Mouse (Mus musculus) inflammation-experienced regulatory T-cells, adult 6 months (primary cell): ENCODE data around the gene Phactr2. TPM values are rescaled to one million over a fixed set of nuclear protein-coding genes. Genes with fewer than 3 reads are reported as not detected.

Experiments
- ATAC-seq: one replicate; pipeline ENCODE4 v1.8.0; 2017
- polyA plus RNA-seq, 3 experiments: library from polyadenylated mRNA; unstranded; fragments of 100-300 nt; shearing (Covaris generic); gene quantifications; one replicate each; pipeline ENCODE4 v1.2.1; 2017

The Phactr2 gene
- polyA plus RNA-seq, 3 experiments from 2014 or later, result 3.6 to 4.7 (median 3.9) TPM

DNA sequence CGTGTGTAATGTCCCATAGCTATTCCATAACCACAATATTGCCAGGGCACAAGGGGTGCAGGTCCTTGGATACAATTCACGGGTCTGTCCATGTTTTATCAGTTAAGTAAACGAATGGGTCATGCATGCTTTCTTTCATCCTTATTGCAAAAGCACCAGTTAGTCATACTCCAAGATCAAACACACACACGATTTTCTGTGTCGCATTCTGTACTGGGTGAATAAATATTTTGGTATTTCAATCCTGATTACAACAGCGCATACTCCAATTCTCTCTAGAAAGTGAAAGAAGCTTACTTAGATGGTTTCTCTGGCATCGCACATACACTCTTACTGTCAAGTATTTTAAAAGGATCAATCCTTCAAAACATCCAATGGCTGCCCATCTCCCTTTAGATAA is 203.9 kb downstream of the Phactr2 start:
- no peak for ATAC-seq

DNA sequence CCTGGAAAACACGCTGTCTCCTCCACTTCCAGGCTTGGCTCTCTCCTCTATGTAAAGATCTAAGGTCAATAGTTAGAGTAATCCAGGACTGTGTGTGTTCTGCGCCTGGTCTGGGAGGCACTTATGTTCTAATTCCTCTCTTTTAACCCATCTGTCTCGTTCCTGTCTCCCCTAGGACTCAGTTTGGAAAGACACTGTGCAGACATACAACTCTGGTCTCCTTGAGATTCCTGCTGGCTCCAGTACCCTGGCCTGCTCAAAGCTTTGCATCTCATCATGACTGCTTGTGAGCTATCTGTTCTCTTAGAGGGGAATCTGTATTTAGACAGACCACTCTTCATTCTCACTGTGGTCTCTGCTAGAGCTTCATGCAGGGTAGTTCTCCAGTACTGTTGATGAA is 215.0 kb downstream of the Phactr2 start:
- no peak for ATAC-seq

DNA sequence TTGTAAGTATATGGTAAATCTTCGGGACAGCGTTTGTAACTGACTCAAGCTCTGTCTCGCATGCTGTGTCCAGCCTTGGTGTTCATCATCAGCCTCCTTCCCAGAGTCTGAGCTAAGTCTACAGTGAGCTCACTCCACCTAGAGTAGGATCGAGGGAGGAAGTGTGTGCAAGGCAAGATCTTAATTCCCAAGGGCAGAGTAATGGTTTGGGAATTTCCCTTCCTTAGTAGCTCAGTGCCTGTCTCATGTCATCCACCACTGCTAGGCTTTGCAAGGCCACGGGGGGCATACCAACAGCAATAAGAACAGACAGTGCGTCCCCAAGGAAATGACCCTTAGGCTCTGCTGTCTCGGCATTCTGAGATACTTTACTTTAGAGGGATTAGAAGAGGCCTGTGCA is 218.0 kb downstream of the Phactr2 start:
- no peak for ATAC-seq

DNA sequence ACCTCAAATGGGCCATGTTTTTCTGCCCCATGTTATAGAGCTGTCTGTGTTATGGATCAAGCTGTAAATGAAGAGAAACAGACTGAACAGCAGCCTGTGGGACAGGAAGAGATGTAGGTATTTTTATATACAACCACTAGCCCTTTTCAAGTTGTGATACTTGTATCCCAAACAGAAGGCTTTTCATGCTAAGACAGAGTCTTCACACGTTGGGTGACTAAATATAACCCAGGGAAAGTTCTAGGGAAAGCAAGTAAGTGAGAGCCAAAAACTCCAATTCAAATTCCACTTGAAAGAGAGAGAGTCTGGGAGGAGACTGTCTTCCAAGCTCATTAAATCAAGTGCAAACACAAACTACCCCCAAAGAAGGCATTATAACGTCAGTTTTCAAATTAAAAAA is 223.9 kb downstream of the Phactr2 start:
- ATAC-seq, result no peak

DNA sequence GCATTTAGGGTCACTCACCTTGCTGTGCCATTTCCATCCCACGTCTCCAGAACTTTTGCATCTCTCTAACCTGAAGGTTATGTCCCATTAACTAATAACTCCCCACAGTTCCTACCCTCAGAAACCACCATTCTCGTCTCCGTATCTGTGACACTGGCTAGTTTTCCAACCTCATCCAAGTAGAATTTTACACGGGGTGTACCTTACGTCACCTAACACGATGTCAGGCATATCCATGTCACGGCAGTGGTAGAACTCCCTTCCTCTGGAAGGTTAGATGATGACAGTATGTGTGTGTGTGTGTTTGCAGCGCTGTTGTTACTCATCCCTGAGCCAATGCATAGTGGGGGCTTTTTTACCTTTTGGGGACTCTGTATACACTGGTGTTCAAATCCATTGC is 225.1 kb downstream of the Phactr2 start:
- ATAC-seq, result no peak

DNA sequence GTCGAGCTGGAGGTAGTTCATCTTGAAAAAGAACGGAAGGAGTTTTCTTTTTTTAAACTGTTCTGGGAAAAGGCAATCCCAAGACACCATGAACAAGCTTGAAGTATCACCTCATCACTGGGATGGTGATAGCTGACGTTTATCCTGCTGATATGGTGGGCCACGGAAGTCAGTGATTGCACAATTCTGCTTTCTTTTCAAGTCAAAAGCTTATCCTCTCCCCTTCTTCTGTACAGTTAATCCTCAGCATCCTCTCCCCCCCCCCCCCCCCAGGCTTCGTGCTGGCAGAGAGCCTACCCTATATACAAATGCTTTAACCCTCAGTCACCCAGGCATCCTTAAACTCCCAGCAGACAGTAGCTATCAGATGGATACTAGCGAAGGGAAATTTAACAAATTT is 228.5 kb downstream of the Phactr2 start:
- no peak for ATAC-seq

DNA sequence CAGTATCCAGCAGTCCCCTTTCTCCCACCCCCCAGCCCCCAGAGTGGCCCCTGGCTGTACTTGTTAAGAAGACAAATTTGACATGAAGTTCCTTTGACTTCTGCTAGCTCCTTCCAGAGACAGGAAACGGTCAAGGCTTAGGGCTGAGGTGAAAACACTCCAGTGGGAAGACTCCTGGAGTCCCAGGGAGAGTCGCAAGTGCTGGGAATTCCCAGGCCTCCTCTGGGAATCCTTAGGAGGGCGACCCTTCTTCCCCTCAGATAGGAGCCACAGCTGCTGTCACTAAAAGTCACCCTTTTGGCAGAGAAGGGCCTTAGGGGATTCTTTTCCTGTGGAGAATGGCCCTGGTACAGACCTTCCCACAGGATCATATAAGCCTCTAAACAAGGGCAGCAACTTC is 230.0 kb downstream of the Phactr2 start:
- ATAC-seq, result no peak

DNA sequence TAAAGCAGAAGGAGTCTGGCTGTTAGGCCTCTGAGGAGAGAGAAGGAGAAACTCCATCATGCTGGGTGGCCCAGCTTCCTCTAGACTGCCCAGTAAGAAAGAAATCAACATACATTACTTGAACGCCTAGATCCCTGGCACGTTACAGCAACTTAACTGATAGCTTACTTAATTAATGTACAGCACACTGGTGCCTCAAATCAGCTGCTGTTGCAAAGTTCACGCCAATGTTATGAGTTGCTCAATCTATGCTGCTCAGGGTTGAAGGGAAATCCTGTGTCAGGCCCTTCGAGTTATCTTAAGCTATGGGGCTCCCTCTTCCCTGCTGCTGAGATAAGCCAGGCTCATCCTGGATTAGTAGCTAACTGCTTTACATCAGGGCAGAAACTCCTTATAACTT is 233.8 kb downstream of the Phactr2 start:
- no peak for ATAC-seq

DNA sequence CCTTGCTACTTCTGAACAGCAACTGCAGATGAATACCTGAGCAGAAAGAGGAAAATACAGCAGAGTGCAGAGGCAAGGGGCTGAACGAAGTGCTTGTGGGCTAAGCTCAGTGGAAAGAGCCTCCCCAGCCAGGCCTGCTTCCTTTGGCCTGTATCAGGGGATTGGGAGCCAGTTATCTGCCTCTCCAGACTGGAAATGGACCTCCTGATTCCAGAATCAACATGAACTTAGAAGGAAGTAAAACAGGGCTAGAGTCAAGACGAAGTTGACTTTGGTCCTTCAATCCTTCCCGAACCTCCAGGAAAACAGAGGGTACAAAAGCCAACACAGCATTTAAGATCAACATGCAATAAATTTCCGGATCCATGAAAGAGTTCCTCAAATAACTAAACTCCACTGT is 236.0 kb downstream of the Phactr2 start:
- no peak for ATAC-seq

DNA sequence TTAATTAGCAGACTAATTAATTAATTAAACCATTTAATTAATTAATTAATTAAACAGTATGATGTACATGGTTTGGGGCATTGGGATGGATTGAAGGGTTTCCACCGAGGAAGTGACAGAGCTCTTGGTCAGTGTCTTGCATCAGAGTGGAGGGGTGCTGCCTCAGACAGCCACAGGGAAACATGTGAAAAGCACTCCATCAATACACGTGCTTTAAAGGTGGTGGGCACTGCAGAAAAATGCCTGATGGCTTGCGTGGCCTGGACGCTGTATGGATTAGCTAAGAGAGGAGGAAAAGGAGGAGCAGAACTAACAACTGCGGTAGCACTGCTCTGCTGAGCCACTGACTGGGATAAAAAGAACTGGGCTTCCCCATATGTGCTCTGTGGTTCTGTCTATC is 237.3 kb downstream of the Phactr2 start:
- ATAC-seq, result no peak

DNA sequence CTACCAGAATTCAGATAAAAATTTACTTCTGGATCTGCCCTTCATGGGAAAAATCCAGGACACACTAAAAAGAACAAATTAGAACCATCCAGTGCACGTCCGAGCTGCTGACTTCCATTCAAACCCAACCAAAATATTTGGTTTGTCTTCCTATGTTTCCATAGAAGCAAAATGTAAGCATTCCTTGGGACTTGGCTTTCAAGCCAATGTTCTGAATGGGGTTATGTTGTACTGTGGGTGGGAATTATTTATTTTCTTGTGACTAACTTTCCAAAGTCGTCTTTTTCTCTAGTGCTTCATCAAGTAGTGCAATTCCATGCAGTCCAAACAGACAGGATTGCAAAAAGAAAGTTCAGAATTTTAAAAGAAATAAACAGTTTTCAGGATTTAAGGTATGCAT is 239.7 kb downstream of the Phactr2 start:
- ATAC-seq, result no peak

DNA sequence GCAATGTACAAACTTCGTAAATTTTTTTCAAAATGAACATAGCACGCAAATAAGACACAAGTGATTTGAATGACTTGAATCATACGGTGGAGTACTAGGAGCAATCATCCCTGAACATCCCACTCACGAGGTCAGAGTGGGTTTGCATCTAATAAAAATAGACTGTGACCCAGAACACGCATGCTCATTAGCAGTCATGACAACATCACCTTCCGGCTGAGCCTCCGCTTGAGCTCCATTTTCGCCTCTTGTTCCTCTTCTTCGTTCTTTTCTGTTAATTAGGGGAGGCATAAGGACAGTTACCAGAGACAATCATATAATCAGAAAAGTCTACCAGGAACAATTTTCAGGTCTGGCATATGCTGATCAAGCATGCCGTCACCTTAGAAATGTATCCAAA is 240.3 kb downstream of the Phactr2 start:
- ATAC-seq, result no peak

DNA sequence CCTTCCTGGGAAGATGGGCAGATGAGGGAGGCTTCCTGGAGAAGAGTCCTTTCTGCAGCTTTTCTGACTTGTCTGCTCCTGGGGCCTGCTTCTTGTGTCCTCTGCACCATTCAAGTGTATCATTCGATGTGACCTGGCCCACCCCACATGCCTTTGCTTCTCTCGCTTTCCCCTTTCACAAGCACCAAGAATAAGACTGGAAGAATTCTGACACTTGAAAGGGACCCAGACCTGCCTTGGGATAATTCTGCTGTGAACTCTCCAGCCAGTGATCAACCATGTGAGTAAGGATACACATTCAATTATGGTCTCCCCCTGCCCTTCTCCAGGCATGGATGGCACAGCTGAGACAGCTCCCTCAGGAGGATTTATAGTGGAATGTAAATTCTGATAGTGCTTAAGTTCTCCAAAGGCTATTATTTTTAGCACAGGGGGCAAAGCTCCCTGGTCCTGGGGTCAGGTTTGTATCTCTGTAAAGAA is 241.0 kb downstream of the Phactr2 start:
- no peak for ATAC-seq

DNA sequence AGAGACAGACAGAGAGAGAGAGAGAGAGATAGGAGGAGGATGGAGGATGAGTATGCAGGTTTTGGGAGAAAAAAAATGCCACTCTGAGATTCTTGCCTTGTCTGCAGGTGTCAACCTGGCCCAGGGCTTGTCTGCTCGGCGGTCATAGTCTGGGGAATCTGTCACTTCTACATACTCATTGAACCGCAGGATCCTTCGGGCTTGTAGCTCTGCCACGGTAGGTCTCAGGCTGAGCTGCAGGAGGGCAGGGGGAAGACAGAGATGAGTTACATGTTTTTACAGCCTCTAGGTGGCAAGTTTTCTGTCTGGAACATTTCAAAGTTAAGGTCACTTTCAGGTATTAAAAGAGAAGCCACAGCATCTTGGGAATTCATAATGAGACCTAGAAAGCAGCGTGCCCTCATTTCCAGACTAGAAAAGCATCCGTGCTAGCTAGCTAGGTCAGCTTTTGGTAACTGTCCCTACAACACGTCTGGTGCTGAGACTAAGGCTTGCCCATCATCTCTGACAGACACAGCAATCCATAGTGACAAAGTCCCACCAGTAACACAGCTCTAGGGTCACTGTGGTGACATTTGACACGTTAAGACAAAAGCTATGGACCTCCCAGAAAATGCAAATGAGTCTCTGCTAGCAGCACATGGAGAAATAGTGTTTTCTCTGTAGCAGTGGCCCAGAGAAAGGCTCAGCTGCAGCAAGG is 241.6 kb downstream of the Phactr2 start:
- no peak for ATAC-seq

DNA sequence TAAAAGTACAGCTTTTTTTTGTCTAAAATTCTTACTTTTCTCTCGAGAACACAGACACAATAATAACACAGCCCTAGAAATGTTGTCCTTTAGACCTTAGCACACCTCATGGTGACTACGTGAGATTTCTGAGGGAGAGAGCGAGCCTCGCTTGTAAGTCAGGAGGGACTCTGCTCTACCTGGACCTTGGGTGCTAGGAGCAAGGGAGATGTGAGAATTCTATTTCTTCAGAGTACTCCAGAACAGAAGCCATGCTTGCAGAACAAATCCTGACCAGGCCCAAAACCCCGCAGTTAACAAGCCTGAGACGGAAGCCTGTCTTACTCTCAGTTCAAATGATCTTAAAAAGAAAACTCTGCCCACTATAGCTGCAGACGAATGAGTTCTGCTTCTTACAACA is 243.5 kb downstream of the Phactr2 start:
- no peak for ATAC-seq

DNA sequence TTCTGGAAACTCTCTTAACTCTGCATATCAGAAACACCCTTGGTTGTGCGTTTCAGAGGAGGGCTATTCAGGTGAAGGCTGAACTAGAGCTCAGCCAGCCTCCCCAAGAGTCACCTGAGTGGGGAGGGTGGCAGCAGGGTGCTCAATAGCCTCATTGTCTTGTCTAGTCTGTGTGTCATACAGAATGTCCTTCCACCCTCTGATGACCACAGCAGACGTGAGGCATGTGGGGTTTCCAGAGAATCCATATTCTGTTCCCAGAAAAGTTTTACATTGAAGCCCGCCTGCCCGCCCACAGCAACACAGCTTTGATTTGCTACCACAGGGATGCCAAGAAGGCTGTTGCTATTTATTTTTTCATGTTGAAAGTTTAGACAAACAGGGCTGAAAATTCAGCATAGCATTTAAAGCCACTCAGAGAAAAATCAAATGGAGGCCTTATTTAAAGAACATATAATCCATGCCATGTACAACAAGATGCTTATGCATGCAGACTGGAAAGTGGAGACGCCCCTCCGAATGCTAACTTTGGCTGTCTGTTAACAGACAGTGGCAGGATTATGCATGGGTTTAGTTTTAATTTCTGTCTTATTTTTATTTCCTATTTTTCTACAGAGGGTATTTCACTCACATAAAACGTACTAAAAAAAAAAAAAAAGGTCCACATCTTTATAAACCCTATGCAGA is 248.7 kb downstream of the Phactr2 start:
- no peak for ATAC-seq

DNA sequence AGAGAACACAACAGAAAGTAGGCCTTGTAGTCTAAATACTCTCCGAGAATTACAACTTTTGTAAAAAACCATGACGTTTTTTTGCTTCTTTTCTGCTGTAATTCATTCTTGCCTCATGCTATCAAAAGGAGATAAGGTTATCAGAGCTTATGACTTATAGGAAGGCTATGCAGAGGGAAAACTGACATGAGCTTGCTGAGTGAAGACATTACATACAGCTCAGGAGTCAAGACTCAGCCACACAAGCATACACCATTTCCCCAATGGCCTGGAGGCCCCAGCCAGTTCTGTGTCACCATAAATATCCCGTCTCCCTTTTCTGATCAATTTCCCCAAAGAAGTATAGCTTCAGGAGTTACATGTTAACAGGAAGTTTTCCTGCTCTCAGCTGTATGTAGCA is 252.1 kb downstream of the Phactr2 start:
- ATAC-seq, result no peak

DNA sequence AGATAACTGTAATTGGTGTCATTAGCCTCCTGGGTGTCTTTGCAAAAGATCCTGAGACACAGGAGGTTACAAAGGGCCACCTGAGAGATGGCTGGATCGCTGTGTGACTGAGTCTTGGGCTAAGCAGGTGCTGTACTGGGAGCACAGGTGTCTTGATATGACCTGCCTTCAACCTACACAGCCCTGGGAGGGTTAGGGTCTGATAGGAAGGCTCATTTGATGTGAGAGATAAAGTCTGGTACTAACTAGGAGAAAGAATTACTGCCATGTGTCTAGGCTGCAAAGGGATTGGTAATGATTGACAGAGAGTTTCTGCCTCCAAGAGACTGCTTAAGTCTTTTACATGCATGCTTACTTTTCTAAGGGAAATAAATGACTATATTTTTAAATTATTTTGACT is 254.2 kb downstream of the Phactr2 start:
- no peak for ATAC-seq

DNA sequence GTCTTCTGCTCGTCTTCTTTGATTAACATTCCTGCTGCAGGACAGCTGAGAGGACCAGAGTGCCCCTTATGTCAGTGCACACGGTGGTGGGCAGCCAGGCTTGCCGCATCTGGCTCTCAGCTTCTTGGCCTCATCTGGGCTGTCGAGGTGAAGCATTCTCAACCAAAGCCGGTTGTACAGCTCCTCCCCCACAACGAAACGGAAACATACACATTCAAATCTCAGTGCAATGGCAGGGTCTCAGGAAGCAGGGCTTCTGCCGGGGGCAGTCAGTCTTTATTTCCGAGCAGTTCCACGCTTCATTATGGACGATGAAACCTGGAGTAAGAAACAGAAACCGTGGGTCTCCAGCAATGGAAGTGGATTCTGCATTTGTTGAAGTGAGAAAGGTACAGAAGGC is 260.3 kb downstream of the Phactr2 start:
- ATAC-seq, result no peak

DNA sequence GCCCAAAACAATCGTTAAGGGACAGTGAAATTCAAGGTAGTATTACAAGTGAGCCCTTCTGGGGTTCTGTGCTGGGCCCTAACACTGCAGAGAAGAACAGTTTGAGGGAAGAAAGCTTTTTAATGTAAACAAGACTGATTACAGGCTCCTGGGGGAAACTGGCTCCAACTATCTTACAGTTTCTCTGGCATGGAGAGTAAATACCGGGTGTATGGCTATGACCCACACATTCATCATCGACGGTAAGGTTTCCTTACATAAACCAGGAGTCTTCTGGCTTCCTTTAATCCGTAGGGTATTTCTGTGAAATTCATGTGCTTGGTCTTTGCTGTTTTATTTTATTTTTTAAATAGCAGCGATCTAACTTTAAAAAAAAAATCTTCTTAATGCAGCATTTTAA is 261.4 kb downstream of the Phactr2 start:
- ATAC-seq, result no peak

DNA sequence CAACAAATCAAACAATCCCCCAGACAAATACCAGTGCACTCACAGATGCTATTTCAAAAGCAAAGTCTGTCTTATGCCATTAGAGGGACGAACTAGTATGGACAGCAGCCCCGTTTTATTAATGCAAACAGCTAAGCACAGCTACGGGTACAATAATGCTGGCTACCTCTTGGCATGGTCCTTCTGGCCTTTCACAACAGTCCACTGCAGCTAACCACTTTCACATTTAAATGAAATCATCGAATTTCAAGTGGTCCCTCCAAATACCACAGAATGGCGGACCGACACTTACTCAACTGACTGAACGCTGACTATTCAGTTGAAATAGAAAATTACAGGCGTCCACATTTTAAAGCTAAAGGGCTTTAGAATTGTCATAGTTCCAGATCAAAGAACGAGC is 261.9 kb downstream of the Phactr2 start:
- no peak for ATAC-seq

DNA sequence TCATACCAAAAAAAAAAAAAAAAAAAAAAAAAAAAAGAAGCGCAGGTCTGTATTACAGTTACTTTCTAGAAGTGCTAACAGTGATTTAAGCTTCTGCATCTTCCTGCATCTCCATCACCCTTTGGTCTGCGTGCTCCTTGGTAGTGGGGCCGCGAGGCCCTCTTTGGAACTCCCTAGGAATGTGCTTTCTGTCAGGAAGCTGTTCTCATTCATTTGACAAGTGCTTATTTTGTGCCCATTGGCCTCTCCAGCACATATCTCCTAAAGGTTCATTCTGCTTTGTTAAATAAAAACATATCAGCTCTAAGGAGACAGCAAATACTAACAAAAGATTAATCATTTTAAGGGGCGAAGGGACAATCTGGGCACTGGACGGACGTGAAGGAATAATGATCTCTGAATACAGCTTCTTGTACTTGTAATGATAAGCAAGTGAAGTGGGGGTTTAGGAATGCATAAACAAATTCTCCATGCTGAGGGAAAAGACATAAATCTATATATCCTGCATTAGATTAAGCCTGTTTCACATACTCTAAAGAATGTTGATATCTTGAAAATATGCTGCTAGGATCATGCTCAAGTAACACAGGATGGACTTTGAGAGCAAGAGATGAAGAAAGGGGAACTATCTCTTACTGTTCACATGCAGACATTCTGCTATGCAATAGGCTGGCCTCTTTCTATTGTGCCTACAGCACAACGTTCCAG is 264.1 kb downstream of the Phactr2 start:
- no peak for ATAC-seq

DNA sequence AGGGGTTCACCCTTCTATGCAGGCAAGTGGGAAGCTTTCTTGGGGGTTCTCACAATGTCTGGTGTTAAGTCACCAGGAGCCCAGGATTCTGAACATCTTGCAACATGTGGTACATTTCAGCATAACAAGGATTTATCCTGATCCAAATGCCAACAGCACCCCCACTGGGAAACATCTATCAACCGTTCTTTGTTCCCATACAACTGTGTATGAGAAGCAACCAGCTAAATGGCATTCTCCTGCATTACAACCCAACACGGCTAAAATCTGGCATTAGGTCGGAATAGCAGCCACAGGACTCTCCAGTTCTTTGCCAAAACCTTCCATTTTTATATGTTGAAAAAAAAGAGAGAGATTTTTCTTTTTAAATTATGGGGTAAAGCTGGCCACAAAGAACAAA is 264.7 kb downstream of the Phactr2 start:
- ATAC-seq, result no peak

DNA sequence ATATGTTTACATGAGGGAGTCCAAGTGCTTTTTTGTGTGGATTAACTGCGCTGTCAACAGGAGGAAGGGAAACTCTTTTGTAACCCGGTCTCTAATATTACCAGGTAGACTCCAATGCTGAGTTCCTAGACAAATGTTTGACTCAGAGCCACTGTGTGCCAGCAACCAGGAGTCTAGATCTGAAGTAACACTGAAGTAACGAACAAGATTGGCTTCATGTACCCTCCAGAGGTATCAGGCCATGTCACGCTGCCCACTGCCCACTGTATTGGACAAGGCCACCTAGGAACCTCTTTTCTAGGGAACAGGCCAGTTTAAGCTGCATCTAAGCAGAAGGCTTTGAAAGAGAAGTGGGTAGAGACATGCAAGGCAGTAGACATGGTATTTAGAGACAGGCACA is 265.2 kb downstream of the Phactr2 start:
- ATAC-seq, result no peak
